Mouse (Mus musculus): Measurements from ENCODE around the gene Oxld1.

DNA sequence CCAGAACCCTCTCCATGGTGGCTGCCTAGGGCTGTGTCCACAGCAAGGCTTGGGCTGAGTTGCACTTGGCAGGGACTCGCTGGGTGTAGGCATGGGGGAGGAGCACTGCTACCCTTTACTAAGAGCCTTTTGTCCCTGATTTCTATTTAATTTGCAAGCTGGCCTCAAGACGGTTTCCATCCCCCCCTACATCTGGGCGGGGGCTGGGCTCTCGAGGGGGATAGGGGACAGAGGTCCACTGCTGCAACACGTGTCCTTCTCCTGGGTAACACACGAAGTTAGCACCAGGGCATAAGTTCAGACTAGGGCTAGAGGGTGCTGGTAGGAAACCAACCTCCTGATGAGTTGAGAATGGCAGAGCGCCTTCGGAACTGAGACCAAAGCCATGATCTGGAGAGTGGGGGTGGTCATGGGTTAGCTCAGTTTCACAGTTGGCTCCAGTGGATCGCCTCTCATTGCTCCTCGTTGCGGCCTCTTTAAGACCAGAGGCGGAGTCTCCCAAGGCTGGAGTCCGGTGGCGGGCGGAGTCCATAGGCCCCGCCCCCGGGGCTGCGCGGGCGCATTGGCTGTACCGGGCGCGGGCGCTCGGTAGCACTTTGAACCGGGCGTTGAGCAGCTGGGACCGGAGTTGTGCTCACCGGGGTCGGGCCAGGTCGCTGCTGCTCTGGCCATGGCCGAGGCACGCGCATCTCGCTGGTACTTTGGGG lies 33.6 kb upstream of the Oxld1 start, which contains the start of gene Slc25a10:
- TF ChIP-seq CTCF (IDR thresholded peaks at IDR 0.05; ENCODE audit: insufficient read depth, low read length) (no peak), POLR2A (IDR thresholded peaks at IDR 0.05; ENCODE audit: borderline replicate concordance, extremely low read depth, low read depth, low read length) (peak; percentile 37; the same call in 1 of the 2 replicates)
